Mouse (Mus musculus): ENCODE data around the gene Arhgef12. TPM values are rescaled to one million over a fixed set of nuclear protein-coding genes. Genes with fewer than 3 reads are reported as not detected.
A peak's percentile ranks its signal among the peaks of the same experiment; 100 is the strongest.

Gene Arhgef12
- polyA plus RNA-seq, 1 experiment from 2014 or later: 11.2 TPM

- Histone ChIP-seq H3K9me3 (replicated peaks; ENCODE audit: control insufficient read depth, low read length) (no peaks in the 10 kb centered on the region), H3K4me1 (ENCODE audit: control insufficient read depth, insufficient read depth, low read length) (peaks cover 9% of the 10 kb centered on the region), H3K36me3 (ENCODE audit: control insufficient read depth, insufficient read depth, low read length) (no peaks in the 10 kb centered on the region), H3K4me3 (replicated peaks; ENCODE audit: low read length) (peak overlapping the region; percentile 71), H3K9ac (ENCODE audit: low read length) (peak overlapping the region; percentile 70), H3K27me3 (ENCODE audit: control insufficient read depth, insufficient read depth, low read length) (0 out of 2 replicates have a peak, but pooled peaks cover 2% of the 10 kb centered on the region), H3K27ac (ENCODE audit: low read length) (no peak overlapping the region), H3K4me2 (ENCODE audit: low read depth, low read length) (peak overlapping the region; percentile 100)
- under 1% methylated on average over 52 of the region's 52 CpGs for WGBS
- peak; percentile 92 for ATAC-seq (ENCODE audit: insufficient read depth, low FRiP score)
Measured at GRCm38 (mm10) chr9:42944536-42945006, 162.5 kb downstream of the Arhgef12 start.

GRCm38 (mm10) chr9:42943781-42944535 lies 163.1 kb downstream of the Arhgef12 start, which contains the start of gene Grik4:
Gene Grik4 (minus strand): TSS chr9:42944493.
- Histone ChIP-seq H3K4me2 (ENCODE audit: low read depth, low read length) (peak within 1 kb of the TSS; percentile 100), H3K27me3 (ENCODE audit: control insufficient read depth, insufficient read depth, low read length) (0 out of 2 replicates have a peak, but pooled peaks cover 2% of the 10 kb centered on the region), H3K9ac (ENCODE audit: low read length) (peak within 1 kb of the TSS; percentile 70), H3K9me3 (replicated peaks; ENCODE audit: control insufficient read depth, low read length) (no peaks in the 10 kb centered on the region), H3K36me3 (ENCODE audit: control insufficient read depth, insufficient read depth, low read length) (no peaks in the 10 kb centered on the region), H3K27ac (ENCODE audit: low read length) (no peak within 1 kb of the TSS), H3K4me3 (replicated peaks; ENCODE audit: low read length) (peak within 1 kb of the TSS; percentile 71), H3K4me1 (ENCODE audit: control insufficient read depth, insufficient read depth, low read length) (peaks cover 9% of the 10 kb centered on the region)
- peak; percentile 81 for ATAC-seq (ENCODE audit: insufficient read depth, low FRiP score)
- 1% methylated on average over 67 of the region's 68 CpGs for WGBS

- H3K36me3 ChIP-seq (ENCODE audit: control insufficient read depth, insufficient read depth, low read length): no peaks in the 10 kb centered on the region
- peak overlapping the region; percentile 100 for H3K4me2 ChIP-seq (ENCODE audit: low read depth, low read length)
- ATAC-seq (ENCODE audit: insufficient read depth, low FRiP score): no peak
- H3K4me3 ChIP-seq (replicated peaks; ENCODE audit: low read length): peak overlapping the region; percentile 71
- H3K27me3 ChIP-seq (ENCODE audit: control insufficient read depth, insufficient read depth, low read length): 0 out of 2 replicates have a peak, but pooled peaks cover 2% of the 10 kb centered on the region
- WGBS: 11% methylated on average over 9 of the region's 9 CpGs
- H3K27ac ChIP-seq (ENCODE audit: low read length): no peak overlapping the region
- peaks cover 9% of the 10 kb centered on the region for H3K4me1 ChIP-seq (ENCODE audit: control insufficient read depth, insufficient read depth, low read length)
- H3K9me3 ChIP-seq (replicated peaks; ENCODE audit: control insufficient read depth, low read length): no peaks in the 10 kb centered on the region
- peak overlapping the region; percentile 70; the same call in 1 of the 2 replicates for H3K9ac ChIP-seq (ENCODE audit: low read length)
Measured at GRCm38 (mm10) chr9:42943057-42943529, 163.9 kb downstream of the Arhgef12 start.

- ATAC-seq (ENCODE audit: insufficient read depth, low FRiP score): no peak
- H3K27me3 ChIP-seq (ENCODE audit: control insufficient read depth, insufficient read depth, low read length): 0 out of 2 replicates have a peak, but pooled peaks cover 2% of the 10 kb centered on the region
- no peak overlapping the region for H3K4me2 ChIP-seq (ENCODE audit: low read depth, low read length)
- WGBS: 53% methylated on average over 4 of the region's 4 CpGs
- no peaks in the 10 kb centered on the region for H3K36me3 ChIP-seq (ENCODE audit: control insufficient read depth, insufficient read depth, low read length)
- H3K27ac ChIP-seq (ENCODE audit: low read length): no peak overlapping the region
- peaks cover 9% of the 10 kb centered on the region for H3K4me1 ChIP-seq (ENCODE audit: control insufficient read depth, insufficient read depth, low read length)
- H3K4me3 ChIP-seq (replicated peaks; ENCODE audit: low read length): no peak overlapping the region
- no peaks in the 10 kb centered on the region for H3K9me3 ChIP-seq (replicated peaks; ENCODE audit: control insufficient read depth, low read length)
- H3K9ac ChIP-seq (ENCODE audit: low read length): no peak overlapping the region
Measured at GRCm38 (mm10) chr9:42942148-42942547, 164.9 kb downstream of the Arhgef12 start.

- H3K27ac ChIP-seq (ENCODE audit: low read length): no peak overlapping the region
- no peaks in the 10 kb centered on the region for H3K27me3 ChIP-seq (ENCODE audit: control insufficient read depth, insufficient read depth, low read length)
- H3K9ac ChIP-seq (ENCODE audit: low read length): no peak overlapping the region
- 31% methylated on average over 7 of the region's 7 CpGs for WGBS
- no peaks in the 10 kb centered on the region for H3K36me3 ChIP-seq (ENCODE audit: control insufficient read depth, insufficient read depth, low read length)
- no peaks in the 10 kb centered on the region for H3K4me1 ChIP-seq (ENCODE audit: control insufficient read depth, insufficient read depth, low read length)
- no peak overlapping the region for H3K4me2 ChIP-seq (ENCODE audit: low read depth, low read length)
- H3K9me3 ChIP-seq (replicated peaks; ENCODE audit: control insufficient read depth, low read length): no peaks in the 10 kb centered on the region
- ATAC-seq (ENCODE audit: insufficient read depth, low FRiP score): no peak; the same call in 1 of the 2 replicates
- no peak overlapping the region for H3K4me3 ChIP-seq (replicated peaks; ENCODE audit: low read length)
Measured at GRCm38 (mm10) chr9:42932146-42932545, 174.9 kb downstream of the Arhgef12 start.

- H3K4me3 ChIP-seq (replicated peaks; ENCODE audit: low read length): no peak overlapping the region
- H3K36me3 ChIP-seq (ENCODE audit: control insufficient read depth, insufficient read depth, low read length): no peaks in the 10 kb centered on the region
- H3K9me3 ChIP-seq (replicated peaks; ENCODE audit: control insufficient read depth, low read length): no peaks in the 10 kb centered on the region
- 51% methylated on average over 10 of the region's 10 CpGs for WGBS
- no peak overlapping the region for H3K27ac ChIP-seq (ENCODE audit: low read length)
- H3K4me1 ChIP-seq (ENCODE audit: control insufficient read depth, insufficient read depth, low read length): no peaks in the 10 kb centered on the region
- H3K9ac ChIP-seq (ENCODE audit: low read length): no peak overlapping the region
- no peak for ATAC-seq (ENCODE audit: insufficient read depth, low FRiP score)
- H3K4me2 ChIP-seq (ENCODE audit: low read depth, low read length): no peak overlapping the region
- no peaks in the 10 kb centered on the region for H3K27me3 ChIP-seq (ENCODE audit: control insufficient read depth, insufficient read depth, low read length)
Measured at GRCm38 (mm10) chr9:42927498-42927897, 179.5 kb downstream of the Arhgef12 start.

- H3K4me3 ChIP-seq (replicated peaks; ENCODE audit: low read length): no peak overlapping the region
- no peaks in the 10 kb centered on the region for H3K4me1 ChIP-seq (ENCODE audit: control insufficient read depth, insufficient read depth, low read length)
- H3K9ac ChIP-seq (ENCODE audit: low read length): no peak overlapping the region
- H3K9me3 ChIP-seq (replicated peaks; ENCODE audit: control insufficient read depth, low read length): no peaks in the 10 kb centered on the region
- H3K4me2 ChIP-seq (ENCODE audit: low read depth, low read length): no peak overlapping the region
- 57% methylated on average over 6 of the region's 6 CpGs for WGBS
- H3K27me3 ChIP-seq (ENCODE audit: control insufficient read depth, insufficient read depth, low read length): no peaks in the 10 kb centered on the region
- no peak for ATAC-seq (ENCODE audit: insufficient read depth, low FRiP score)
- H3K27ac ChIP-seq (ENCODE audit: low read length): no peak overlapping the region
- no peaks in the 10 kb centered on the region for H3K36me3 ChIP-seq (ENCODE audit: control insufficient read depth, insufficient read depth, low read length)
Measured at GRCm38 (mm10) chr9:42926564-42926963, 180.5 kb downstream of the Arhgef12 start.

GRCm38 (mm10) chr9:42921830-42922229 lies 185.2 kb downstream of the Arhgef12 start:
- H3K4me1 ChIP-seq (ENCODE audit: control insufficient read depth, insufficient read depth, low read length): no peaks in the 10 kb centered on the region
- WGBS: 56% methylated on average over 4 of the region's 4 CpGs
- no peaks in the 10 kb centered on the region for H3K36me3 ChIP-seq (ENCODE audit: control insufficient read depth, insufficient read depth, low read length)
- H3K4me2 ChIP-seq (ENCODE audit: low read depth, low read length): no peak overlapping the region
- no peak overlapping the region for H3K27ac ChIP-seq (ENCODE audit: low read length)
- H3K9ac ChIP-seq (ENCODE audit: low read length): no peak overlapping the region
- H3K27me3 ChIP-seq (ENCODE audit: control insufficient read depth, insufficient read depth, low read length): no peaks in the 10 kb centered on the region
- ATAC-seq (ENCODE audit: insufficient read depth, low FRiP score): no peak
- H3K9me3 ChIP-seq (replicated peaks; ENCODE audit: control insufficient read depth, low read length): no peaks in the 10 kb centered on the region
- H3K4me3 ChIP-seq (replicated peaks; ENCODE audit: low read length): no peak overlapping the region

GRCm38 (mm10) chr9:42920190-42920589 lies 186.8 kb downstream of the Arhgef12 start:
- H3K36me3 ChIP-seq (ENCODE audit: control insufficient read depth, insufficient read depth, low read length): no peaks in the 10 kb centered on the region
- no peak overlapping the region for H3K27ac ChIP-seq (ENCODE audit: low read length)
- H3K27me3 ChIP-seq (ENCODE audit: control insufficient read depth, insufficient read depth, low read length): no peaks in the 10 kb centered on the region
- H3K4me1 ChIP-seq (ENCODE audit: control insufficient read depth, insufficient read depth, low read length): no peaks in the 10 kb centered on the region
- no peak overlapping the region for H3K9ac ChIP-seq (ENCODE audit: low read length)
- no peak overlapping the region for H3K4me2 ChIP-seq (ENCODE audit: low read depth, low read length)
- no peak for ATAC-seq (ENCODE audit: insufficient read depth, low FRiP score)
- no peak overlapping the region for H3K4me3 ChIP-seq (replicated peaks; ENCODE audit: low read length)
- WGBS: 50% methylated on average over 7 of the region's 7 CpGs
- H3K9me3 ChIP-seq (replicated peaks; ENCODE audit: control insufficient read depth, low read length): no peaks in the 10 kb centered on the region

All from stomach, embryonic 16.5 days (tissue).